Mouse (Mus musculus) stomach, postnatal 0 days (tissue): ENCODE measurements around the gene Fank1.

Source experiments
- CTCF ChIP-seq: IDR thresholded peaks from 2 replicates; pipeline ENCODE4 v1.5.1; 2016; ENCODE audit warnings: antibody characterized with exemption, low read depth, mild to moderate bottlenecking, moderate library complexity
- EP300 ChIP-seq: optimal IDR thresholded peaks from 2 replicates; pipeline ENCODE3; 2016; ENCODE audit warnings: antibody characterized with exemption

DNA sequence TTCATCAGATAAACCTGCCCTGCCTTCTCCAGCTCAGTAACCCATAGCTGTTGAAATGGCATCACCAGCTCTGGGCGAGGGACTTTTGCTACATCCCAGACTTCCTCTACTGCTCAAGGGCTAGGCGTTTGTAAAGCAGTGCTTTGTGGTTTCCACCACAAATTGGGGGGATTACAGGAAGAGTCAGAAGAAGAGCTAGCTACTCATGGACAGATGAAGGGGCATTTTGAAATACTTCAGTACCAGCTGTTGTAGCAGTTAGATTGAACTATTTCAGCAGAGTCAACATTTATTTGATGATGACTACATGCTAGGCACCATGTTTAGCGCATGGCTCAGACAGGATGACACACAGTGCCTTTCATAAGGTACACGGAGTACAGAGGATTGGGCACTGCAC, 93.6 kb downstream of the Fank1 start:
- TF ChIP-seq CTCF (no peak), EP300 (no peak)
